Mouse (Mus musculus) heart, adult 8-10 months (tissue): ENCODE data around the gene 4930404N11Rik. TPM values are rescaled to one million over a fixed set of nuclear protein-coding genes. Genes with fewer than 3 reads are reported as not detected.

Source experiments
- DNase-seq: peaks from one replicate; pipeline ENCODE4 v3.0.0; 2022; ENCODE audit warnings: low spot score
- total RNA-seq, 4 experiments: library from RNA; stranded (reverse); gene quantifications; 2 replicates each; pipeline ENCODE4 v1.2.4; 2022

The 4930404N11Rik gene
- total RNA-seq, 4 experiments from 2014 or later, result 0.29 to 0.66 TPM; not detected in 2

DNA sequence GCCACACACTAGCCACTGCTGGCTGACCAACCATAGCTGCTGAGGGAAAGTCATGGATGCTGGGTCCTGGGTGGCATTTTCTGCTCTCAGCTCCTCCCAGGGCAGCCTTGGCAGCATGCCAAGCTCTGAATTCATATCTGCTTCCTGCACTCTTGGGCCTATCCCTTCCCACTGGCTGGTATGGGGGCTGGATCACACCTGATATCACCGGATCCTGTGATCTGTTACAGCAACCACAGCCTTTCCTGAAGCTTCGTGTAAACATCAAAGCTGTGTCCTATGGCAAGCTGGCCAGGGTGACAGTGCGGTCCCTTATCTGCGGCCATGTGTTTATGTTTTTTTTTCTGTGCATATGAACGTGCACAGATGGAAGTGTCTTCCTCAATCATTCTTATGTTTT is 16.4 kb upstream of the 4930404N11Rik start:
- DNase-seq, result no peak

GRCm38 (mm10) chr10:81379809-81380378 is 14.3 kb upstream of the 4930404N11Rik start:
- no peak for DNase-seq

GRCm38 (mm10) chr10:81379183-81379553 is 13.6 kb upstream of the 4930404N11Rik start:
- no peak for DNase-seq

- peak; percentile 100 for DNase-seq
Observed at GRCm38 (mm10) chr10:81378553-81379182, 13.1 kb upstream of the 4930404N11Rik start.

- no peak for DNase-seq
Observed at GRCm38 (mm10) chr10:81377793-81378552, 12.4 kb upstream of the 4930404N11Rik start, which contains the start of gene Fzr1. TSS of gene Fzr1 (minus strand) at chr10:81378516.

DNA sequence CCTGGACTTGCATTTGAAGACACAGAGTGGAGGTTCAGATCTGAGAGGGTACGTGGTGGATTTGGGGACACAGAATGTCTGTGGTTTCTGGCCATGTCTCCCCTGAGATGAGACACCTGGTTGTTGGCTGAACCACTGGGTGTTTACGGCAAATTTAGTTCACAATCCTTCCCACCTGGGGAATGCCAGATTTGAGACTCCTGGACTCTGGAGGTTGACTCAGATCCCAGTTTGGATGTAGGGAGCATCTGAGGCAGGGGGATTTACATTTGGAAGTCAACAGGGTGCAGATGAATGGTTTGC is 11.7 kb upstream of the 4930404N11Rik start:
- no peak for DNase-seq

DNA sequence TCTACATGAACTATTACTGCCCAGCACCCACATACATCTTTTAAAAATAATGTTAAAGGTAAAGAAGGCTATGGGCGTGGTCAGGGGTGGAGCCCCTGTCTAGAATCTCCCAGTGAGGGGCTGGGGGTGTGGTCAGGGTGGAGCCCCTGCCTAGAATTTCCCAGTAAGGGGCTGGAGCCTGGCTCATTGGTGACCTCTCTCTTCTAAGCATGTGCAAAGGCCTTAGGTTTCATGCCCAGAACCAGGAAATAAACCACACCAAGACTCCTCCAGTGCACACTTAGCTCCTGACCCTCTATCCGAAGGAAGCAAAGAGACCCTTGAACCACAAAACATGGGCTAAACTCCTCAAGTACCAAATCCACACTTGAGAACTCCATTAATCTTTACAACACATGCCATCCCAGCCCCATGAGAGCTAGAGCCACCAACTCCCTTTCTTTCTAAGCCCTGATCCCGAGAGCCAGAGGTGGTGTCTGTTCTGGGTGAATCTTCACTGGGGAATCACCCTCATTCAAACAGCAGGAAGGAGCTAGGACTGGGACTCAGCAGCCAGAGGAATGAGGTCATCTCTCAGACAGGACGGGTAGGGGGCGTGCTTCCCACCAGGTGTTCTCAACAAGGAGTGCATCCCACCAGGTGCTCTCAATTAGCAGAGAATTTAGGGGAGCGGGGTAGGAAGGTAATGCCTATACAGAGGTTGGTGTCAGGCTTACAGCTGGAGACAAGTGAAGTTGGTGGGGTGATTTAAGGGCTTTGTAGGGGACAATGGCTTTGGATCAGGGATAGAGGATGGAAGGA is 11.1 kb upstream of the 4930404N11Rik start:
- DNase-seq, result no peak

DNA sequence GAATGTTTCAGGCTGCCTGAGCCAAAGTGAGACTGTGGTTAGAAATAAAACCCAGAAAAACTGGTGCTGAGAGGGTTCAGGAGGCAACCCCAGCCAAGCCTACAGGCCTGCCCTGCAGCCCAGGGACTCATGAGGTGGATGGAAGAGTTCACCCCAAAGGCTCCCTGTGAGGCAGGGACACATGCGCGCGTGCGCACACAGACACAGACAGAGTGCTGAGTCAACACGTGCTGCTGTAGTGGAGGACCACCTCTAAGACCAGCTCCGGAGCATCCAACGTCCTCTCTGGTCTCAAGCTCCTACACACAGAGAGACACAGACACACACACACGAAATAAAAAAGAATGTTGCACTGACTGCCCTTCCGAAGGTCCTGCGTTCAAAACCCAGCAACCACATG is 9.7 kb upstream of the 4930404N11Rik start:
- no peak for DNase-seq

- DNase-seq, result no peak
Observed at GRCm38 (mm10) chr10:81367207-81367495, 1.5 kb upstream of the 4930404N11Rik start.

GRCm38 (mm10) chr10:81366477-81367206 is 1.0 kb upstream of the 4930404N11Rik start:
- DNase-seq, result no peak

DNA sequence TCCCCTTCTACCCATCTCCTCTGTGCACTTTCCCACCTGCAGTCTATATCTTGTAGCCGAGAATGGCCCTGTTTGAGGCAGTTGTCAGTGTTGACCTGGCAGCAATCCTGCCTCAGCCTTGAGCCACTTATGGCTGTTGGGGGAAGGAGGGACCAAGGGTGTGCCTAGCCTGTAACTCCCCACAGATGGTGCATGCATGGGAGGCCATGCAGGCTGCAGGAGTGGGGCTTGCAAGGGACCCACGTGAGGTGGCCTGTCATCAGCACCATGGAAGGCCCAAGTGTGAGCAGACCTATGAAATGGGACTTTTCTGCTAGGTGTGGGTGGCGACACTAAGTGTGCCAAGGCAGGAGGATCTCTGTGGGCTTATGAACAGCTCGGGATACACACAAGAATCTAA is 543 bp downstream of the 4930404N11Rik start:
- DNase-seq, result no peak

DNA sequence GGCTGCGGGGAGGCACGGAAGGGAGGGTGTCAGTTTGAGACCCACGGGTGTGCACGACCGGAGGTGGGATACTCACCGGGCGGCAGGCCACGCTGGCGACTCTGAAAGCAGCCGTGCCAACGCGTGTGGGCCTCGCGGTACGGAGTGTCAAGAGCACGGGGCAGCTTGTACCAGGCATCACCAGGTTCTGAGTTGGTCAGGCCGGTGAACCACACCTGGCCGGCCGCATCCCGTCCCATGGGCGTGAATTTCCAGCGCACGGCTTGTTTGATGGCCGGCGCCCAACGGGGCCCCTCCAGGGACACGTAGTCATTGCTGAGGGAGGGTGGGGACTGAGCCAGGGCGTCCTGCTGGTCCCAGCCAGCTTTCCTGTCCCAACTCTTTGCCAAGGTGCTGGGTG is 950 bp downstream of the 4930404N11Rik start:
- DNase-seq, result no peak

DNA sequence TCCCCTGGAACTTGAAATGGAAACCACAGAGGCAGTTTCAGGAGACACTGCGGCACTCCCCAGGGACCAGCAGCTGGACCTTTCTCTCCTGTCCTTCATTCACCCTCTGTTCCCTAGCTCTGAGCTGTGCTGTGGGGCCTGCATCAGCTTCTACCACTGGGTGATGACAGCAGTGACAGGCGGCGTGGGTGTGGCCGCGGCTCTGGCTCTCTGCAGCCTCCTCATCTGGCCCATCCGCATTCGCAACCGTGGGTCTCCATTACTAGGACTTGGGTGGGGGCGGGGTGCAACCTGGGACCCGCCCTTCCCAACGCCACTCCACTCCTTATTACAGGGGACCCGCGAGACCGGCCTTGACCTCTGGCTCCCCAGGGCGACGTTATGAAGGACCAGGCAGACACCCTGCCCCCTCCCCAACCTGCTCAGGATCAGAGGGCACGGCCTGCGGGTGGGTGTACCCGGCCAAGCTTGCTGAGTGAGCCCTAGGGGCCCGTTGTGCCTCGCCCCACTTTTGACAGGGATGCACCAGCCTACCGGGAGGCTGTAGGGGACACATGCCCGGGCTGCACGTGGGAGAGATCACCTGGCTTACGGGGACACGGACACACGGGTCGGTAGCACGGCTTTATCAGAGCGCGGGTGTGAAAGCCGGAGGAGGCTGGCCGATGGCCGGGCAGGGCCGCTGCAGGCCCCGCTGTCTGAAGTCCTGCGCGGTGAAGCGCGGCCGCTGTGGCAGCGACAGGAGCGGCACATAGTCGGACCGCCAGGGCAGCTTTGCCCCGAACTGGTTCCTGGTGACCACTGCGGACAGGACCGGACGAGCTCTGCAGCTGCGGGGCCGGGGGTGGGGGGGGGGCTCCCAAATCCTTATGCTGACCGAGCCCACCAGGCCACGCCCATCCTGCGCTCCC is 1.9 kb downstream of the 4930404N11Rik start:
- DNase-seq, result no peak

GRCm38 (mm10) chr10:81362336-81362949 is 3.2 kb downstream of the 4930404N11Rik start:
- DNase-seq, result no peak

DNA sequence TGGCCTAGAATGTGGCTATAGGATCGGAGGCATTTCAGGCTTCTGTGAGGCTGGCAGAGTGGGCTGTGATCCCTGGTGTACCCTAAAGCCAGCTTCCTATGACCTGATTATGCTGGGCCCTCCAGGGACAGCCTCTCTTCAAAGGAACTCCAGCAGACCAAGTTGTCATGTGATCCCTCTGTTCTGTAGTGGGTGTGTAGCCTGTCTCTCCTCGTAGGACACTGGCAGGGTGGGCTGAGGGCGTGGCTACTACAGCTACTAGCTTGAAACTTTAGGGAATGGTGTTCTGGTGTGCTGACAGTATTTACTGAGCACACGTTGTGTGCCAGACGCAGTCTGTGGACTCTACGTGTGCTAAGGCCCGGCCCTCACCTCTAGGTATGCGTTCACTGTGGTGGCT is 4.9 kb downstream of the 4930404N11Rik start:
- no peak for DNase-seq

GRCm38 (mm10) chr10:81358841-81359240 is 6.8 kb downstream of the 4930404N11Rik start:
- DNase-seq, result no peak

- no peak for DNase-seq
Observed at GRCm38 (mm10) chr10:81358209-81358608, 7.4 kb downstream of the 4930404N11Rik start.

DNA sequence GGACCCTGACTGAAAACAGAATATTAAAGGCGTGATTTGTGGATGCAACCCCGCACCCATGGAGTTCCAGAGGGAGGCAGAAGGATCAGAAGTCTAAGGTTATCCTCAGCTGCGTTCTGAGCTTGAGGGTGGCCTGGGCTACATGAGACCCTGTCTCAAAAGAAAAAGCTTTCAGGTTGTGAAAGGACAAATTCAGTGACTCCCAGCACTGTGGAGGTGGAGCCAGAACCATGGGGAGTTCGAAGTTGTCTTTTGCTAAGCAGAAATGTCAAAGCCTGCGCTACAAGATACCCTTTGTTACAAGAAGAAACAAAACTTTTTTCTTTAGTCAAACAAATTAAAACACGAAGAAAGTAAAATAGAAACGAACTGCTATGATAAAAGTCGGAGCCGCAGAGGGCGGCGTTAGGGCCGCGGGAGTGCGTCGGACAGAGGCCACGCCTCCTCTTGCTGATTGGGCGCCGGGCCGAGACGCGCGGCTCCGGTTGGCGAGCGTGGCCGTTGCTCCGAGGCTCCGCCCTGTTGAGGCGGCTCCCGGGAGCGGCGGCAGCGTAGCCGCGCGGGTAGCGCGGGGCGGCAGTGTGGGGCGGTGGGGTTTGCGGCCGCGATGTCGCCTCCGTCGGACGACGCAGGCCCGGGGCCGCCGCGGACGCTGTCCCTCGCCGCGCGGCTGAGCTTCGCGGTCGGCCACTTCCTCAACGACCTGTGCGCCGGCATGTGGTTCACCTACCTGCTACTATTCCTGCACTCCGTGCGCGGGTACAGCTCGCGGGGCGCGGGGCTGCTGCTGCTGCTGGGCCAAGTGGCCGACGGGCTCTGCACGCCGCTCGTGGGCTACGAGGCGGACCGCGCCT is 8.4 kb downstream of the 4930404N11Rik start, which contains the start of gene Mfsd12:
Mfsd12 (plus strand) TSS at position 501 of the 854 bp plus-strand sequence.
- DNase-seq, result peak; percentile 88

GRCm38 (mm10) chr10:81356352-81356990 is 9.1 kb downstream of the 4930404N11Rik start:
- DNase-seq, result no peak
